Mouse (Mus musculus) bone marrow, adult 2 months (tissue): ENCODE results near the gene Ccdc82.

Experiments
- CTCF ChIP-seq: fragments of 200-500 bp; IDR thresholded peaks from 2 replicates; pipeline ENCODE4 v1.5.1; 2011; ENCODE audit warnings: low read length, control low read depth; ENCODE audit not compliant: control insufficient read depth, insufficient read depth
- POLR2A ChIP-seq: fragments of 200-500 bp; IDR thresholded peaks from 2 replicates; pipeline ENCODE4 v1.6.1; 2011; ENCODE audit warnings: low read depth, mild to moderate bottlenecking, control low read depth, low read length, borderline replicate concordance; ENCODE audit not compliant: control insufficient read depth

DNA sequence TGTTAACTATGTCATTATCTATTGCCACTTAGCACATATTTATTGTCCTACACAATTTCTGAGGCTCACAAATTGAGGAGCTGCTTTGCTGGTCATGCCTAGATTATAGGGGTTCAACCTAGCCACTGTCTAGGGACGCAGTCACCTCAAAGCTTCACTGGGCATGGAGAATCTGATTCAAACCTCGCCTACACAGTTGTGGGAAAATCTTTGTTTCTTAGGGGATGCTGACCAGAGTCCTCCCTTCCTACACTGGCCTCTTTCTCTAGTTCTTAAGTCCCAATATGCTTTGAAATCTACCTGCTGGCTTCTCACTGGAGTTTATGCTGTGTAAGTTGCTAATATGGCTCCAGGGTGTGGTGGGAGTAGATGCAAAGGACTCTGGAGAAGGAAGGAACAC is 72.8 kb downstream of the Ccdc82 start:
- TF ChIP-seq CTCF (no peak), POLR2A (no peak)
